Mouse (Mus musculus): Measurements from ENCODE around the gene Cyp4f40. TPM values are rescaled to one million over a fixed set of nuclear protein-coding genes. Genes with fewer than 3 reads are reported as not detected.

Cyp4f40 gene
- not detected for polyA plus RNA-seq (2014; fragmentation: Illumina TruSeq; extraction: RNeasy Lipid Tissue Mini Kit (QIAGEN cat#74804); ENCODE audit: insufficient read depth, low read depth, low replicate concordance)

DNA sequence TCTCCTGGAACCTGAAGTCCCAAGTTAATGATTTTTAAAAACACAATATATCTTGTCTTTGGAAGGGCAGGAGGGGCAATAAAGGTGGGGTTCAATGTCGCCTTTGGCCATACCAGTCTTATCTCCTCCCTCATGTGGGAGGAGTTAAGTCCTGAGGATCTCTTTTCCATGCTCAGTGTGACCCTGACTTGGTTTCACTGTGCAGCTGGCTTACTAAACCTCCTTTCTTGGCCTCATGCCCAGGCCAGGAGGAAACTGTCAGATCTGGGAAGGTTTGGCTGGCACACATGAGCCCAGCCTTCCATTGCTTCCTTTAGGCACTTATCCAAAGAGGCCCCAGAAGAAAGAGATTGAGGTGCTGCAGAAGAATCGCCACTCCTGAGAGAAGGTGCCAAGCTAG, at the start of gene Cyp4f40:
TSS of gene Cyp4f40 (plus strand) at position 189 of the 400 bp plus-strand sequence.

DNA sequence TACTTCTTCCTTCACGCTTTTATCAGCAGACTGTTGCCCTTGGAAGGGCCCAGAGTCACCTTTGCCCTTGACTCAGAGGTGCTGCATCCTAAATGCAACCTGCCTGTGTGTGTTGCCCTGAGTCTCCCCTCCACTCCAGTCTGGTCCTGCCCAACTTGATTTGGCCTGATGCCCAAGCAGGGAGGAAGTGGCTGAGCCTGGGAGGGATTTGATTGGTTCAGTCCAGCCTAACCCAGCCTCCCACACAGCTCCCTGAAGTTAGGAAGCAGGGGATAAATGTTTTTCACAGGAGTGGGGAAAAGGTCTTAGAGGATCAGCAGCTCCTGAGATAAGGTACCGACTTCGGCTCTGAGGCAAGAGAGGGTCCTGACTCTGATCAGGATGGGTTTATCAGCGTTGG, 37.7 kb upstream of the Cyp4f40 start, which contains the start of gene Cyp4f37:
TSS of gene Cyp4f37 (plus strand) at position 292 of the 400 bp plus-strand sequence.

DNA sequence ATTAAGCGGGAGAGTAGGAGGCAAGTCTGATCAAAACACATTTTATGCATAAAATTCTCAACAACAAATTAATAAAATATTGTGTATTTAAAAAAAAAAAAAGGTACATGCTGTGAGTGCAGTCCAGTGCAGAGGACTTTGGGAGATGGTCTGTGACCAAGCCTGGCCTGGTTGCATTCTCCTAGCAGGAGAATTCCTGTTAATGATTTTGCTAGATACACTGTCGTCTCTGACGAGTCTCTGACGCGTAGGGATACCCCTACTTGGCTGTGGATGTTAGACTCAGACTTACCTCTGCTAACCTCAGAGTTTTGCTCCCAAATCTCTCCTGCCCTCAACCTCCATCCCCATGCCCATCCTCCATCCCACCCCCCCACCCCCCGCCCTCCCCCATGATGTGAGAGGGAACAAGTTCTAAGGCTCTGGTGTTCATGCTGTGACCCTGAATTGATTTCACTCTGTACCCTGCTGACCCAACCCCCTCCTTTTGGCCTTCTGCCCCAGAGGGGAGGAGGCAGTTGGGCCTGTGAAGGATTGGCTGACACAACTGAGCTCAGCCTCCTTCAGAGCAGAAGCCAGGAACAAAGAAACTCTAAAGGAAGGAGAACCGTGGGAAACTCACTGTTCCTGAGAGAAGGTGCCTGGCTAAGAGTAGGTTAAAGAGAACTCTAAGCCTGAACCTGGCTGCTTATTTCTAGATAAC, 26.5 kb downstream of the Cyp4f40 start, which contains the start of gene Cyp4f15:
TSS of gene Cyp4f15 (plus strand) at position 580 of the 703 bp plus-strand sequence.

Other genes starting within 250 kb of the Cyp4f40 start
- 1.3 TPM for gene Pglyrp2, start 234.7 kb upstream of the Cyp4f40 start, polyA plus RNA-seq (2014; fragmentation: Illumina TruSeq; extraction: RNeasy Lipid Tissue Mini Kit (QIAGEN cat#74804); ENCODE audit: insufficient read depth, low read depth, low replicate concordance)
- gene Cyp4f39, start 206.2 kb upstream of the Cyp4f40 start, polyA plus RNA-seq (2014; fragmentation: Illumina TruSeq; extraction: RNeasy Lipid Tissue Mini Kit (QIAGEN cat#74804); ENCODE audit: insufficient read depth, low read depth, low replicate concordance): 3.1 TPM
- 2.9 TPM for gene Cyp4f17, start 152.8 kb upstream of the Cyp4f40 start, polyA plus RNA-seq (2014; fragmentation: Illumina TruSeq; extraction: RNeasy Lipid Tissue Mini Kit (QIAGEN cat#74804); ENCODE audit: insufficient read depth, low read depth, low replicate concordance)
- 13.7 TPM for gene Cyp4f16, start 122.3 kb upstream of the Cyp4f40 start, polyA plus RNA-seq (2014; fragmentation: Illumina TruSeq; extraction: RNeasy Lipid Tissue Mini Kit (QIAGEN cat#74804); ENCODE audit: insufficient read depth, low read depth, low replicate concordance)
- gene Cyp4f37, start 37.6 kb upstream of the Cyp4f40 start, polyA plus RNA-seq (2014; fragmentation: Illumina TruSeq; extraction: RNeasy Lipid Tissue Mini Kit (QIAGEN cat#74804); ENCODE audit: insufficient read depth, low read depth, low replicate concordance): 0.09 TPM
- 3.7 TPM for gene Cyp4f15, start 26.7 kb downstream of the Cyp4f40 start, polyA plus RNA-seq (2014; fragmentation: Illumina TruSeq; extraction: RNeasy Lipid Tissue Mini Kit (QIAGEN cat#74804); ENCODE audit: insufficient read depth, low read depth, low replicate concordance)
- 5.5 TPM for gene Zfp871, start 129.4 kb downstream of the Cyp4f40 start, polyA plus RNA-seq (2014; fragmentation: Illumina TruSeq; extraction: RNeasy Lipid Tissue Mini Kit (QIAGEN cat#74804); ENCODE audit: insufficient read depth, low read depth, low replicate concordance)
- gene Zfp811, start 151.0 kb downstream of the Cyp4f40 start, polyA plus RNA-seq (2014; fragmentation: Illumina TruSeq; extraction: RNeasy Lipid Tissue Mini Kit (QIAGEN cat#74804); ENCODE audit: insufficient read depth, low read depth, low replicate concordance): 0.34 TPM
- gene Zfp799, start 171.4 kb downstream of the Cyp4f40 start, polyA plus RNA-seq (2014; fragmentation: Illumina TruSeq; extraction: RNeasy Lipid Tissue Mini Kit (QIAGEN cat#74804); ENCODE audit: insufficient read depth, low read depth, low replicate concordance): 1.4 TPM
- gene Zfp870, start 232.7 kb downstream of the Cyp4f40 start, polyA plus RNA-seq (2014; fragmentation: Illumina TruSeq; extraction: RNeasy Lipid Tissue Mini Kit (QIAGEN cat#74804); ENCODE audit: insufficient read depth, low read depth, low replicate concordance): 2.5 TPM